In the genomic region with DNA sequence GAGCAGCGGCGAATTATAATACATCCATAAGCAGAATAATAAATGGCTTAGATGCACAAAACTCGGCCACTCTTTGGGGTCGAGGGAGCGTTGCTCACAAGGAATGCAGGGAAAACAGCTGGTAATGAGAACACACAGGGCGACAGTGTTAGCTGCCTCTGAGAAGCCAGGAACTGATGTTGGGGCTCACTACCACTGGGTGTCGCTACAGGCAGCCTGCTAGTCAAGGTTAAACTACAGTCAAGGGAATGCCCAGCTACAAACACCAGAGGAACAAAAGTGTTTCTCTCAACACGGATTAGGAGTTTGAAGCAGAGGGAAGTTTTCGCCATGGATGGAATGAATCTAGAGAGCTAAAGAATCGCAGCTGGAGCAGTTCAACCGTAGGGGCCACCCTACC, we compare ENCODE assay signal across 8 mouse cellular contexts.
DNase-seq lines count a peak whose midpoint lies in the region; ATAC-seq lines count a peak whose summit lies in the region.

No protein-coding gene starts in this region.

- ATAC-seq in forebrain, embryonic 15.5 days (replicated peaks) = peak; percentile 81
- ATAC-seq in hematopoietic stem cell, adult 5-6 weeks (replicated peaks in 1 of 2; ENCODE audit: insufficient read depth in 1 of 2, low FRiP score in 2 of 2, low TSS enrichment in 1 of 2, low read depth in 1 of 2, poor library complexity in 2 of 2, severe bottlenecking in 2 of 2) = peak; percentile 76 to 88; a peak in 3 of 4 replicates
- ATAC-seq in erythroblast, adult 5-6 weeks (replicated peaks; ENCODE audit: low FRiP score, poor library complexity, severe bottlenecking) = no peak

- no peaks in the 10 kb centered on the region for H3K27me3 ChIP-seq in forebrain, embryonic 15.5 days

- H3K4me1 ChIP-seq in forebrain, embryonic 15.5 days = peaks cover 8% of the 10 kb centered on the region

- H3K4me3 ChIP-seq in forebrain, embryonic 15.5 days = no peak overlapping the region

- no peak overlapping the region for H3K4me2 ChIP-seq in forebrain, embryonic 15.5 days (replicated peaks)

- H3K9me3 ChIP-seq in forebrain, embryonic 15.5 days = no peaks in the 10 kb centered on the region

- H3K36me3 ChIP-seq in forebrain, embryonic 15.5 days = no peaks in the 10 kb centered on the region

- no peak overlapping the region for H3K9ac ChIP-seq in forebrain, embryonic 15.5 days (replicated peaks)

- DNase-seq in Muller cell, postnatal 12 days (ENCODE audit: inconsistent ontology term) = peak; percentile 57
- DNase-seq in cerebellum, adult 11 months = peak; percentile 29
- DNase-seq in layer of hippocampus, adult 9-10 months (ENCODE audit: low spot score) = peak; percentile 53
- peak; percentile 14 for DNase-seq in lung, postnatal 25 days (ENCODE audit: low spot score)
- DNase-seq in right cerebral cortex, postnatal 14 days = peak; percentile 85

- 7% methylated on average over 11 of the region's 11 CpGs for WGBS in forebrain, embryonic 15.5 days

- no peak overlapping the region for H3K27ac ChIP-seq in forebrain, embryonic 15.5 days (replicated peaks)

Comparison
In these comparisons a context has a peak if more than half of its experiments do, and no peak if none do; other contexts are left out.
1. DNase-seq: peak in every context shown above with its lines; median percentile 85 in right cerebral cortex, postnatal 14 days; 57 in Muller cell, postnatal 12 days; 53 in layer of hippocampus, adult 9-10 months; 29 in cerebellum, adult 11 months; 14 in lung, postnatal 25 days.